Mouse (Mus musculus) gonadal fat pad, adult 2 months (tissue): ENCODE data around the gene F3. TPM values are rescaled to one million over a fixed set of nuclear protein-coding genes. Genes with fewer than 3 reads are reported as not detected.
"Not testable (repeated sequence)": the region's sequence is repeated elsewhere in the genome, so short reads cannot be mapped to it uniquely, and the experiment has no call there.

Experiments
- DNase-seq: peaks from one replicate; pipeline ENCODE4 v3.0.0-alpha.2; 2012; ENCODE audit warnings: low read depth
- polyA plus RNA-seq: library from polyadenylated mRNA; depleted of rRNA; stranded (reverse); fragments of >200 nt; gene quantifications from 2 replicates; pipeline ENCODE4 v1.2.3, GENCODE M21; 2012; rRNA removed

The F3 gene
- polyA plus RNA-seq, 1 experiment, result 26.4 TPM

GRCm38 (mm10) chr3:121738742-121739342 is 15.5 kb downstream of the F3 start:
- DNase-seq, result no peak

GRCm38 (mm10) chr3:121739489-121740213 is 16.3 kb downstream of the F3 start:
- DNase-seq, result no peak

- not testable (repeated sequence) for DNase-seq
These were observed 18.0 kb downstream of the F3 start for GRCm38 (mm10) chr3:121741186-121741848.

- DNase-seq, result not testable (repeated sequence)
These were observed 31.2 kb downstream of the F3 start for GRCm38 (mm10) chr3:121754319-121755090.

- DNase-seq, result no peak
These were observed 31.8 kb downstream of the F3 start for GRCm38 (mm10) chr3:121755152-121755551.

GRCm38 (mm10) chr3:121758373-121758772 is 35.0 kb downstream of the F3 start:
- no peak for DNase-seq

GRCm38 (mm10) chr3:121762056-121762852 is 38.9 kb downstream of the F3 start:
- DNase-seq, result no peak

- no peak for DNase-seq
These were observed 42.7 kb downstream of the F3 start for GRCm38 (mm10) chr3:121766048-121766447.

- DNase-seq, result no peak
These were observed 43.5 kb downstream of the F3 start for GRCm38 (mm10) chr3:121766818-121767217.

- DNase-seq, result no peak
These were observed 45.4 kb downstream of the F3 start for GRCm38 (mm10) chr3:121768770-121769169.

GRCm38 (mm10) chr3:121773336-121773735 is 50.0 kb downstream of the F3 start:
- DNase-seq, result not testable (repeated sequence)

GRCm38 (mm10) chr3:121777943-121778342 is 54.6 kb downstream of the F3 start:
- DNase-seq, result no peak

- no peak for DNase-seq
These were observed 59.7 kb downstream of the F3 start for GRCm38 (mm10) chr3:121783020-121783419.

Other genes starting within 250 kb of the F3 start
- gene Slc44a3, start 191.1 kb upstream of the F3 start, polyA plus RNA-seq, result 26.1 and 26.5 TPM in 2 replicates
- not detected in 2 replicates for gene 4930432M17Rik, start 52.8 kb upstream of the F3 start, polyA plus RNA-seq
- gene Abcd3, start 91.8 kb downstream of the F3 start, polyA plus RNA-seq, result 8.9 and 17.6 TPM in 2 replicates
- gene Arhgap29, start 229.0 kb downstream of the F3 start, polyA plus RNA-seq, result 35.5 and 47.4 TPM in 2 replicates